Mouse (Mus musculus) cortical plate, adult 2 months (tissue): ENCODE data around the gene Ctbp2. TPM values are rescaled to one million over a fixed set of nuclear protein-coding genes. Genes with fewer than 3 reads are reported as not detected.
A peak's percentile ranks its signal among the peaks of the same experiment; 100 is the strongest.

ENCODE experiments used
- H3K27ac ChIP-seq: fragments of 200-500 bp; 2 replicates; pipeline ENCODE4 v1.5.1; 2012; ENCODE audit warnings: low read length, control low read depth, inconsistent platforms; ENCODE audit not compliant: insufficient read depth
- H3K4me1 ChIP-seq: fragments of 200-500 bp; 2 replicates; pipeline ENCODE4 v1.6.1; 2011; ENCODE audit warnings: low read length; ENCODE audit not compliant: control insufficient read depth, insufficient read depth
- H3K4me3 ChIP-seq: fragments of 200-500 bp; 2 replicates; pipeline ENCODE4 v1.5.1; 2011; ENCODE audit warnings: mild to moderate bottlenecking, low read length, control low read depth; ENCODE audit not compliant: insufficient read depth
- CTCF ChIP-seq: fragments of 200-500 bp; IDR thresholded peaks from 2 replicates; pipeline ENCODE4 v1.5.1; 2011; ENCODE audit warnings: mild to moderate bottlenecking, control low read depth, low read length; ENCODE audit not compliant: insufficient read depth; ENCODE audit errors: extremely low read depth
- POLR2A ChIP-seq: fragments of 200-500 bp; IDR thresholded peaks from 2 replicates; pipeline ENCODE4 v1.6.1; 2011; ENCODE audit warnings: mild to moderate bottlenecking, low read length, control low read depth; ENCODE audit not compliant: insufficient read depth; ENCODE audit errors: extremely low read depth
- polyA plus RNA-seq: library from polyadenylated mRNA; depleted of rRNA; stranded (reverse); fragments of >200 nt; gene quantifications from 2 replicates; pipeline ENCODE4 v1.2.3, GENCODE M21; 2012

Gene Ctbp2
- polyA plus RNA-seq, 1 experiment, result 26.6 TPM

DNA sequence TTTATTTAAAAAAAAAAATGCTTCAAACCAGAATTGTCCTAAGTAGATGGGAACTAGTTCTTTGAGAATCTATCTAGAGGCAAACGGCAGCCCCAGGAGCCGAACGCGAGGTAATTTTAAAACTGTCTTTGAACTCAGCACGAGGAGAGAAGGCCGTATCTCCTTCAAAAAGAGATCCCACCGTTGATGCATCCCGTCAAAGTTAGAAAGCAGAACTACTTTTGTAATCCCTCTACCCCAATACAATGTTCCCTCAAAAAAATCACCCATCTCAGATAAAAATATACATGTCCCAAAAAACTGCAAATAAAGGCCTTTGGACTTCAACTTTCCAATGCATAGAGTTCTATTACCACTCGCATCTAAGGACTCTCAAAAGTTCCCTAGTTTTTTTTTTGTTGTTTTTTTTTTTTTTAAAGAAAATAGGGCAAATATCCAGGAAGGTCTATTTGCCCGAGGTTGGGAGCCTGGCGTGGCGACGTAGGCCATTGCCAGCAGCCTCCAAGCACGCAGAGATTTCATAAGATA is 3.0 kb downstream of the Ctbp2 start:
- Histone ChIP-seq H3K4me3 (peak overlapping the region; percentile 83), H3K4me1 (no peaks in the 10 kb centered on the region), H3K27ac (peak overlapping the region; percentile 96; the same call in 1 of the 2 replicates)
- TF ChIP-seq CTCF, result no peak
- no peak for TF ChIP-seq POLR2A

DNA sequence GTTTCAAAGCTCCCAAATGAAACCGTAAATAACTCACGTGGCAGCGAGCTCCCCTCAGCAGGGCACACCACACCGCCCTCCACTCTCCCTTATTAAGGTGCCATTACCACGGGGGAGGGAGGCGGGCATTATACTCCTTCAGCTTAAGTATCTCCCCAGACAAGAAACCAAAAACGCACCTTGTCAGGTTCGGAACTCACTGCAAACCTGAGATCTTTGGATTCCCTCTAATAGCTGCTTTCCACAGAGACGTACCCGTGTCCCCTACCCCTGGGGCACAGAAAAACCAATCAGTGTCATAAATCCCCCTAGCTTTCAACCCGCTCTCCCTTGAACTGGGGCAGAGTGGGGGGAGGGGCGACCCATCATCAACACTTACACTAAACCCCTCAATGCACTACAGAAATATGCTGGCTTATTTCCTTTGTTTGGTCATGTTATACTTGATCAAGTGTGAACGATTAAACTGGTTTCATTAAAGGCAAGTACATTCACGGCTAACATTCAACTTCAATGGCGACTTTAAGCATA is 3.9 kb downstream of the Ctbp2 start:
- H3K27ac ChIP-seq, result peak overlapping the region; percentile 15; the same call in 1 of the 2 replicates
- H3K4me3 ChIP-seq, result no peak overlapping the region
- TF ChIP-seq POLR2A (no peak), CTCF (no peak)
- no peaks in the 10 kb centered on the region for H3K4me1 ChIP-seq

DNA sequence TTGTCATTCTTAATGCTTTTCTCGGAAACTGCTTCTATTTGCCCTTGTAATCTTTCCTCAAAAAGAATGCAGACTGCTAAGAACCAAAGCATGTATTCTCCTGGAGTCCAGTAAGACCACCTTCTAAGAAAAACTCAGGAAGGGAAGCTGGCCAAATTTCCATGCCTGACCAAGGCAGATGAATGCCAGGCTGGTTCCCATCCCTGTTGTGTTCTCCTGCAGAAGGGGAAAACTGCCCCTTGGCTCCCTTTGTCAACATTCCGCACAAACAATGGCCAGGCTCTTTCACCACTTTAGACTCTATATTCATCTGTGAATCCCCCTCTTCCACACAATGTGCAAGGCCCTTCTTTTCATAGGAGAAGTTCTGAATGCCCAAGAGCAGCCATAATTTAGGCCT is 6.3 kb downstream of the Ctbp2 start:
- no peak for TF ChIP-seq POLR2A
- no peak for TF ChIP-seq CTCF
- Histone ChIP-seq H3K27ac (no peak overlapping the region), H3K4me3 (no peak overlapping the region), H3K4me1 (no peaks in the 10 kb centered on the region)

DNA sequence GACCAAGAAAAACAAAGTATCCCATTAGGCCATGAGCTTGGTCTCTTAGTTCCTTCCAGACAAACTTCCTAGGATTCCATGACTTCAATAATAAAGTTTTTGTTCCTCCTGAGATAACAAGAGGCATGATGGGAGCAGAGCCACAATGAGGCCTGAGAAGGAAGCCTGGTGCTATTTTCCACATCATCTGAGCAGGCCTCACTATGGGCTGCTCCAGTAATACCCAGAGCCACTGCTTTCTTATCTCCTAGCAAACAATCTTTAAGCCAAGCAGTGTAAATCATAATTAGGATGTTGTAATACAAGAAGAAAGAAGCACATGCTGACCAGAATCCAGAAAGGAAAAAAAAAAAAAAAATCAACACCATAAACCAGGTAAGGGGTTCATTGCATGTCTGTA is 7.6 kb downstream of the Ctbp2 start:
- Histone ChIP-seq H3K27ac (no peak overlapping the region), H3K4me3 (no peak overlapping the region), H3K4me1 (no peaks in the 10 kb centered on the region)
- TF ChIP-seq POLR2A, result no peak

DNA sequence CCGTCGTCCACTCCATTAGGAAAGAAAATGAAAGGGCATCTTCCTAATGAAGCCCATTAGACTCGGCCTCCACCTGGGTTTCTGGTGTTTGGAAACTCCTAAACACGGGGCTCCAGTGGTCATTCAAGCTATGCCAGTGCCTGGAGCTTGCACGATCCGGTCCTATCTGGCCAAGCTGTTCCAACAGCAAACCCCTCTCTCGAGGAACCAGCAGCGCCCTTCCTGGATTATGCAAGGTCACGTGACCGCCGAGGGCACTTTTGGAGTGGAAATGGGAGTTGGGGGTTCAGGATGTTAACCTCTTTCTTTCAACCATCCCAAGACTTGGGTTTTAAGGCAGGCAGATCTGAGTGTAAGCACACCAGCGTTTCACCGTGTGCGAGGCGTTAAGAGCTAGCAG is 8.3 kb downstream of the Ctbp2 start:
- H3K4me3 ChIP-seq, result no peak overlapping the region
- no peaks in the 10 kb centered on the region for H3K4me1 ChIP-seq
- no peak for TF ChIP-seq POLR2A
- no peak for TF ChIP-seq CTCF
- no peak overlapping the region for H3K27ac ChIP-seq

DNA sequence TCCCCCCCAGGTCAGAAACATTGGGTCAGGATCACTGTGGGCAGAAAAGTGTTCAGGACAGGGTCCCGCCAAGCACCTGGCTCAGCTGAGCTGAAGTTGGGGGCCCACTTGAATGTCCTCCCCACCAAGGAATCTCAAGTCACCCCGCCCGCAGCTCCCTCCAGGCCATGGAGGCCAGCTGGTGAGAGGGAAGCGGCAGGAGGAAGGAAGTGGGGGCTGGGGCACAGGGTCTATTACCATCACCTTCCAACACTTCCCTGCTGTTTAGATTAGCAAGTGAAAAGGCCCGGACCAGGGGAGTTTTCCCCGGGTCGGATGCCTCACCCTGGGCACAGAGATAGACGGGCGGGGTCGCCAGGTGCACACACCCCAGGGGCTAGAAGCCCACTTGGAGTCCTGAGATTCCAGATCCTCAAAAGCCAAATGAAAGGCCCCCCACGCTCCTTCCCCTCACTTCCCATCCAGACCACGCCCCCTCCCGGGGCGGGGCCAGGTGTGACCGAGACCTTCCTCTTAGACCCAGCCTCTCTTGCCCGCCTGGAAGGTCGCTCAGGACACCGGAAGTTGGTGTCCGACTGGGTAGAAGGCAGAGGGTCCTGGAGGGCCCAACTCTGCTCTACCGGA is 9.2 kb downstream of the Ctbp2 start:
- TF ChIP-seq POLR2A (no peak), CTCF (no peak)
- Histone ChIP-seq H3K4me3 (no peak overlapping the region), H3K27ac (no peak overlapping the region), H3K4me1 (no peaks in the 10 kb centered on the region)

DNA sequence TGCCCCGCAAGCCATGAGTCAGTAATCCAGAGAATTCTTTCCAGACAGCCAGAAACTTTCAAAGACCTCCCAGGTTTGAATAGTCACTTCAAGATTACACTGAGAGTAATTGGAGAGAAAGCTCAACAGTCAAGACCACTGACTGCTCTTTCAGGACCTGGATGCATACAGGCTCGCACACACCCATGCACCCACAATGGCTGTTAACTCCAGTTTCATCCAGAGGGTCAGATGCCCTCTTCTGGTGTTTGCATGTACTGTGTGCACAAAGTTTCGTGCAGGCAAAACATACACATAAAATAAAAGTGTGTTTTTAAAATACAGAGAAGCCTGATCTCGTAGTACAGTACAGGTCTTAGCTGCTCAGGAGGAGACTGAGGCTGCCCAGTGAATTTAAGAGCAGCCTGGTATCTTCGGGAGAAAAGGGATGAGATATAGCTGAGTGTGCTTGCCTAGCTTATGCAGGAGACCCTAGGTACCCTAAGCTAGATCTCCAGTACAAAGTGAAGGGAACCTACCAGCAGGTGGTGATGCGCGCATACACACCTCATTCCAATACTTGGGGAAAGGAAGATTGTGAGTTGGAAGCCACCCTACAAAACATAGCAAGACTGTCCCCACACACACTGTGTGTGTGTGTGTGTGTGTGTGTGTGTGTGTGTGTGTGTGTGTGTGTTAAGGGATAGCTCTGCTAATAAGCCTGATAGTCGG is 10.8 kb downstream of the Ctbp2 start:
- H3K4me1 ChIP-seq, result 0 out of 2 replicates have a peak, but pooled peaks cover 2% of the 10 kb centered on the region
- H3K27ac ChIP-seq, result no peak overlapping the region
- no peak overlapping the region for H3K4me3 ChIP-seq
- TF ChIP-seq CTCF (0 out of 2 replicates have a peak, but pooled peaks have one; percentile 16), POLR2A (no peak)

DNA sequence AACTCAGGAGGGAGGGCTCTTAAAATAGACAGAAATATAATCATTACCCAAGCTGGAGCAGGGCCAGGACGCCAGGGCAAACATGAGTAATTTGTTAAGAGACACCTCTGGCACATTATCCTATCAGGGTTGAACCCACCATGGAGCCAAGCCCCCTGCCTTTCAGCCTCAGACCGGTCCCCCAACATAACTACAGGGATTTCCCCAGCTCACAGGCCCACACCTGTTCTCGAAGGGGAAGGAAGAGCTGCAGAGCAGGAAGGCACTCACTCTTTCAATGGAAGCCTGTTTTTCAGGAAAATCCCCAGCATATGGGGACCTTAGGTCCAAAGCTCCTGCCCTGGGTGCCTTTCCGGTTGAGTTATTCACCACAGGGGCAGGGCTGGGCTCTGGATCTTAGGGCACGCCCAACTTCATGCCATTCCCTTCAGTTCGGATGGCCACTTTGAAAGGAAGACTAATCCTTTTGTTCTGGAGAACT is 11.8 kb downstream of the Ctbp2 start:
- no peak overlapping the region for H3K27ac ChIP-seq
- no peak overlapping the region for H3K4me3 ChIP-seq
- H3K4me1 ChIP-seq, result 0 out of 2 replicates have a peak, but pooled peaks cover 2% of the 10 kb centered on the region
- TF ChIP-seq CTCF, result no peak

DNA sequence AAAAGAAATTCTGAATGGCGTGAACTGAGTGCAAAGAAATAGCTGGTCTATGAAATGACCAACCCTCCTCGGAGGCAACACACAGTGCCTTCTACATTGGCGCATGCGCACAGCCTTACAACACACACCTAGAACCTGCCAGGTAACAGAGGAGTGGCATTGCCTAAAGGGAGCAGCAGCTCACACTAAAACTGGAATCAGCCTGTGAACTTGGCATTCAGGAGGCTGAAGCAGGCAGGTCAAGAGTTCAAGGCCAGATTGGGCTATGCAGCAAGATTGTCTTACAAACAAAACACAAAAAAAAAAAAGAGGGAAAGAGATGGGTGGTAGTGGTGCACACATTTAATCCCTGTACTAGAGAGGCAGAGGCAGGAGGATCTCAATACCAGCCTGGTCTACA is 14.7 kb downstream of the Ctbp2 start:
- no peak overlapping the region for H3K27ac ChIP-seq
- H3K4me1 ChIP-seq, result 0 out of 2 replicates have a peak, but pooled peaks cover 2% of the 10 kb centered on the region
- H3K4me3 ChIP-seq, result no peak overlapping the region
- no peak for TF ChIP-seq POLR2A
- TF ChIP-seq CTCF, result no peak

DNA sequence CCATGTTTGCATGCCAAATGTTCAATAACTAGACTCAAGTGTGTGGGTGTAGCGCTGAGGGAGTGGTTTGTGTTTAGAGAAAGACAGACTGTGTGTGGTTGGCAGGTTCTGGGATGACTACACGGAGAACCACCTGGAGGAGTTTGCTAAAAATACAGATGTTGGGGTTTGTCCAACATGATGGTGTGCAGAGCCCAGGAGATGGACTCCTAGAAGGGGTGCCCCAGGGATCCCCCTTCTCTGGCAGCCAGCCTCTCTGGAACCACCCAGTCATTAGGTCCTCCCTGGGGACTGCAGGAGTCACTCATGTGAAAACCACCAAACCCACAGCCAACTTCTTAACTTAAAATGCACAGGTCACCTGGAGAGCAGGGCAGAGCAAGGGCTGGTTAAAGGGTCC is 15.5 kb downstream of the Ctbp2 start:
- Histone ChIP-seq H3K4me1 (0 out of 2 replicates have a peak, but pooled peaks cover 2% of the 10 kb centered on the region), H3K4me3 (no peak overlapping the region)

More for the DNA sequence above, 15.5 kb downstream of the Ctbp2 start:
- TF ChIP-seq POLR2A (no peak), CTCF (no peak)
- H3K27ac ChIP-seq, result no peak overlapping the region
